Mouse (Mus musculus) midbrain, embryonic 15.5 days (tissue): Measurements from ENCODE around the gene Ahnak. TPM values are rescaled to one million over a fixed set of nuclear protein-coding genes. Genes with fewer than 3 reads are reported as not detected.
A peak's percentile ranks its signal among the peaks of the same experiment; 100 is the strongest.

Source experiments
- ATAC-seq: fragments of 200-750 bp; cut with Nextera tagmentation; replicated peaks from 2 replicates; pipeline ENCODE4 v1.8.0; 2017; ENCODE audit warnings: moderate TSS enrichment
- H3K27ac ChIP-seq: fragments of 300-500 bp; sonication (generic); 2 replicates; pipeline ENCODE4 v1.5.1; 2015; ENCODE audit warnings: mild to moderate bottlenecking, inconsistent platforms
- H3K27me3 ChIP-seq: fragments of 300-500 bp; sonication (generic); replicated peaks from 2 replicates; pipeline ENCODE4 v1.6.1; 2015; ENCODE audit warnings: inconsistent platforms
- H3K36me3 ChIP-seq: fragments of 300-500 bp; sonication (generic); replicated peaks from 2 replicates; pipeline ENCODE4 v1.6.1; 2015; ENCODE audit warnings: inconsistent platforms
- H3K4me1 ChIP-seq: fragments of 300-500 bp; sonication (generic); 2 replicates; pipeline ENCODE4 v1.6.1; 2015; ENCODE audit warnings: inconsistent platforms
- H3K4me2 ChIP-seq: fragments of 300-500 bp; sonication (generic); 2 replicates; pipeline ENCODE4 v1.6.1; 2015; ENCODE audit warnings: inconsistent platforms, mild to moderate bottlenecking, moderate library complexity
- H3K4me3 ChIP-seq: fragments of 300-500 bp; sonication (generic); 2 replicates; pipeline ENCODE4 v1.5.1; 2015; ENCODE audit warnings: mild to moderate bottlenecking, inconsistent platforms
- H3K9ac ChIP-seq: fragments of 300-500 bp; sonication (generic); 2 replicates; pipeline ENCODE4 v1.6.1; 2015; ENCODE audit warnings: mild to moderate bottlenecking, inconsistent platforms
- H3K9me3 ChIP-seq: fragments of 300-500 bp; sonication (generic); 2 replicates; pipeline ENCODE4 v1.6.1; 2016; ENCODE audit warnings: inconsistent platforms
- WGBS: fragments of 180-500 bp; shearing (Covaris S2); methylation state at CpG from one replicate; pipeline ENCODE4 v1.1.7; 2015; ENCODE audit warnings: mixed read lengths; 5-methylcytosine and 5-hydroxymethylcytosine counted together
- polyA plus RNA-seq: library from polyadenylated mRNA; unstranded; fragments of >200 nt; fragmentation: Nextera tagmentation; extraction: Ambion mirVana; gene quantifications from 2 replicates; pipeline ENCODE4 v1.2.1, GENCODE M21; 2015

Gene Ahnak
- polyA plus RNA-seq, result 4.9 and 5.9 TPM in 2 replicates

- Histone ChIP-seq H3K9ac (peak within 1 kb of the TSS; percentile 18; the same call in 1 of the 2 replicates), H3K9me3 (no peaks in the 10 kb centered on the region), H3K4me2 (peak within 1 kb of the TSS; percentile 73), H3K36me3 (no peaks in the 10 kb centered on the region), H3K4me1 (peaks cover 33% of the 10 kb centered on the region), H3K27ac (no peak within 1 kb of the TSS; the same call in 1 of the 2 replicates), H3K4me3 (peak within 1 kb of the TSS; percentile 42), H3K27me3 (peaks cover 39% of the 10 kb centered on the region)
- ATAC-seq, result peak; percentile 24; the same call in 1 of the 2 replicates
- WGBS, result under 1% methylated on average over 42 of the region's 42 CpGs
Measured at GRCm38 (mm10) chr19:8989066-8989566, at the start of gene Ahnak. Ahnak (plus strand) TSS chr19:8989284.

GRCm38 (mm10) chr19:8940526-8941133, 48.5 kb upstream of the Ahnak start:
- H3K36me3 ChIP-seq, result peaks cover 10% of the 10 kb centered on the region; the same call in 1 of the 2 replicates
- H3K4me2 ChIP-seq, result peak overlapping the region; percentile 55
- H3K27me3 ChIP-seq, result no peaks in the 10 kb centered on the region
- peak overlapping the region; percentile 42; the same call in 1 of the 2 replicates for H3K9ac ChIP-seq
- H3K27ac ChIP-seq, result no peak overlapping the region
- H3K4me3 ChIP-seq, result peak overlapping the region; percentile 99; the same call in 1 of the 2 replicates
- no peak for ATAC-seq
- WGBS, result 84% methylated on average over 15 of the region's 15 CpGs
- peaks cover 39% of the 10 kb centered on the region for H3K4me1 ChIP-seq
- H3K9me3 ChIP-seq, result no peaks in the 10 kb centered on the region

GRCm38 (mm10) chr19:8941136-8941514, 48.0 kb upstream of the Ahnak start:
- H3K27ac ChIP-seq, result peak overlapping the region; percentile 94
- no peaks in the 10 kb centered on the region for H3K27me3 ChIP-seq
- H3K9ac ChIP-seq, result peak overlapping the region; percentile 42
- peak overlapping the region; percentile 55 for H3K4me2 ChIP-seq
- ATAC-seq, result peak; percentile 30
- H3K4me1 ChIP-seq, result peaks cover 39% of the 10 kb centered on the region
- no peaks in the 10 kb centered on the region for H3K9me3 ChIP-seq
- WGBS, result 31% methylated on average over 10 of the region's 10 CpGs
- peaks cover 14% of the 10 kb centered on the region for H3K36me3 ChIP-seq
- H3K4me3 ChIP-seq, result peak overlapping the region; percentile 99

GRCm38 (mm10) chr19:8941515-8942217, 47.4 kb upstream of the Ahnak start, which contains the start of gene Mta2:
Mta2 (plus strand) TSS chr19:8941875.
- peak; percentile 97 for ATAC-seq
- peak within 1 kb of the TSS; percentile 99 for H3K4me3 ChIP-seq
- H3K27ac ChIP-seq, result peak within 1 kb of the TSS; percentile 94
- H3K27me3 ChIP-seq, result no peaks in the 10 kb centered on the region
- peak within 1 kb of the TSS; percentile 99 for H3K9ac ChIP-seq
- H3K9me3 ChIP-seq, result no peaks in the 10 kb centered on the region
- under 1% methylated on average over 64 of the region's 64 CpGs for whole genome bisulfite sequencing
- H3K4me2 ChIP-seq, result peak within 1 kb of the TSS; percentile 55
- peaks cover 39% of the 10 kb centered on the region for H3K4me1 ChIP-seq
- H3K36me3 ChIP-seq, result peaks cover 19% of the 10 kb centered on the region

- H3K27ac ChIP-seq, result peak overlapping the region; percentile 94
- H3K4me3 ChIP-seq, result peak overlapping the region; percentile 99
- WGBS, result under 1% methylated on average over 46 of the region's 46 CpGs
- peaks cover 25% of the 10 kb centered on the region for H3K36me3 ChIP-seq
- peak overlapping the region; percentile 99 for H3K9ac ChIP-seq
- H3K27me3 ChIP-seq, result no peaks in the 10 kb centered on the region
- no peaks in the 10 kb centered on the region for H3K9me3 ChIP-seq
- H3K4me2 ChIP-seq, result peak overlapping the region; percentile 55
- peak; percentile 78 for ATAC-seq
- peaks cover 39% of the 10 kb centered on the region for H3K4me1 ChIP-seq
Measured at GRCm38 (mm10) chr19:8942276-8942964, 46.7 kb upstream of the Ahnak start.

GRCm38 (mm10) chr19:8943047-8943446, 46.0 kb upstream of the Ahnak start:
- Histone ChIP-seq H3K9me3 (no peaks in the 10 kb centered on the region), H3K9ac (peak overlapping the region; percentile 99), H3K27ac (no peak overlapping the region), H3K36me3 (peaks cover 32% of the 10 kb centered on the region), H3K4me1 (peaks cover 39% of the 10 kb centered on the region), H3K4me2 (peak overlapping the region; percentile 55), H3K27me3 (no peaks in the 10 kb centered on the region), H3K4me3 (peak overlapping the region; percentile 99)
- no peak for ATAC-seq
- 73% methylated on average over 2 of the region's 2 CpGs for WGBS

- H3K9ac ChIP-seq, result no peak overlapping the region
- no peak overlapping the region for H3K4me3 ChIP-seq
- no peaks in the 10 kb centered on the region for H3K27me3 ChIP-seq
- no peak overlapping the region for H3K27ac ChIP-seq
- H3K36me3 ChIP-seq, result peaks cover 42% of the 10 kb centered on the region
- ATAC-seq, result no peak
- WGBS, result 73% methylated on average over 5 of the region's 5 CpGs
- H3K4me2 ChIP-seq, result peak overlapping the region; percentile 55
- no peaks in the 10 kb centered on the region for H3K9me3 ChIP-seq
- peaks cover 39% of the 10 kb centered on the region for H3K4me1 ChIP-seq
Measured at GRCm38 (mm10) chr19:8944062-8944461, 45.0 kb upstream of the Ahnak start.

- 37% methylated on average over 5 of the region's 5 CpGs for WGBS
- H3K9ac ChIP-seq, result no peak overlapping the region
- peaks cover 39% of the 10 kb centered on the region for H3K4me1 ChIP-seq
- peaks cover 46% of the 10 kb centered on the region for H3K36me3 ChIP-seq
- H3K4me2 ChIP-seq, result peak overlapping the region; percentile 28
- H3K27ac ChIP-seq, result no peak overlapping the region
- H3K27me3 ChIP-seq, result no peaks in the 10 kb centered on the region
- no peak for ATAC-seq
- no peaks in the 10 kb centered on the region for H3K9me3 ChIP-seq
- peak overlapping the region; percentile 8; the same call in 1 of the 2 replicates for H3K4me3 ChIP-seq
Measured at GRCm38 (mm10) chr19:8944750-8945149, 44.3 kb upstream of the Ahnak start.

- Histone ChIP-seq H3K4me3 (no peak overlapping the region), H3K4me2 (peak overlapping the region; percentile 28), H3K9me3 (no peaks in the 10 kb centered on the region), H3K4me1 (peaks cover 39% of the 10 kb centered on the region), H3K27ac (no peak overlapping the region), H3K36me3 (peaks cover 46% of the 10 kb centered on the region), H3K27me3 (no peaks in the 10 kb centered on the region), H3K9ac (no peak overlapping the region)
- 87% methylated on average over 6 of the region's 6 CpGs for WGBS
- ATAC-seq, result no peak
Measured at GRCm38 (mm10) chr19:8945251-8945650, 43.8 kb upstream of the Ahnak start.

GRCm38 (mm10) chr19:8946929-8947328, 42.2 kb upstream of the Ahnak start:
- Histone ChIP-seq H3K27me3 (no peaks in the 10 kb centered on the region), H3K9me3 (no peaks in the 10 kb centered on the region), H3K4me1 (peaks cover 28% of the 10 kb centered on the region), H3K9ac (no peak overlapping the region), H3K4me3 (no peak overlapping the region), H3K27ac (no peak overlapping the region), H3K4me2 (no peak overlapping the region), H3K36me3 (peaks cover 58% of the 10 kb centered on the region)
- ATAC-seq, result no peak
- 96% methylated on average over 7 of the region's 7 CpGs for WGBS

GRCm38 (mm10) chr19:8950190-8950589, 38.9 kb upstream of the Ahnak start:
- H3K4me1 ChIP-seq, result peaks cover 27% of the 10 kb centered on the region
- WGBS, result 92% methylated on average over 5 of the region's 5 CpGs
- H3K4me3 ChIP-seq, result no peak overlapping the region
- no peaks in the 10 kb centered on the region for H3K9me3 ChIP-seq
- H3K27ac ChIP-seq, result no peak overlapping the region
- no peaks in the 10 kb centered on the region for H3K27me3 ChIP-seq
- H3K9ac ChIP-seq, result no peak overlapping the region
- ATAC-seq, result no peak
- H3K36me3 ChIP-seq, result peaks cover 53% of the 10 kb centered on the region
- no peak overlapping the region for H3K4me2 ChIP-seq

- Histone ChIP-seq H3K27ac (peak overlapping the region; percentile 89), H3K4me1 (peaks cover 31% of the 10 kb centered on the region), H3K4me2 (no peak overlapping the region), H3K36me3 (peaks cover 35% of the 10 kb centered on the region), H3K4me3 (no peak overlapping the region), H3K9me3 (no peaks in the 10 kb centered on the region), H3K27me3 (no peaks in the 10 kb centered on the region), H3K9ac (no peak overlapping the region)
- WGBS, result 74% methylated on average over 9 of the region's 9 CpGs
- no peak for ATAC-seq
Measured at GRCm38 (mm10) chr19:8952241-8952640, 36.8 kb upstream of the Ahnak start.
